Mouse (Mus musculus) regulatory T cell (primary cell): ENCODE data around the gene Sgsh.

Experiments used
- in situ Hi-C: fragments of 300-600 bp; cut with MboI, MseI; formaldehyde crosslinking; loops from one replicate; pipeline ENCODE4 v1.15.1; 2025; ENCODE audit warnings: high pct_unique_total_duplicates

Gene Sgsh

GRCm38 (mm10) chr11:119307916-119308315 is 47.4 kb downstream of the Sgsh start:
- in situ Hi-C loops, result no loop called here

DNA sequence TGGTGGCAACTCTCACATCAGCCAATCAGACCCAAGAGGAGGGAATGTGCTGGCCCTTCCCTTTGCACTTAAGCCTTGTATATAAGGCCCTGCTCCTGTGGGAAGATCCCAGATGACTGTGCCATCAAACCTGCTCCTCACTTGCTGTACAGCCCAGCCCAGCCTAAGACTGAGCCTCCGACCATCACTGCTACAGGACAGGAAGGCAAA is 47.8 kb downstream of the Sgsh start, which contains the start of gene Card14:
Card14 (plus strand) TSS at position 111 of the 210 bp plus-strand sequence.
- in situ Hi-C loops, result no loop called here

- in situ Hi-C loops, result no loop called here
Observed at GRCm38 (mm10) chr11:119306762-119307657, 48.3 kb downstream of the Sgsh start.

DNA sequence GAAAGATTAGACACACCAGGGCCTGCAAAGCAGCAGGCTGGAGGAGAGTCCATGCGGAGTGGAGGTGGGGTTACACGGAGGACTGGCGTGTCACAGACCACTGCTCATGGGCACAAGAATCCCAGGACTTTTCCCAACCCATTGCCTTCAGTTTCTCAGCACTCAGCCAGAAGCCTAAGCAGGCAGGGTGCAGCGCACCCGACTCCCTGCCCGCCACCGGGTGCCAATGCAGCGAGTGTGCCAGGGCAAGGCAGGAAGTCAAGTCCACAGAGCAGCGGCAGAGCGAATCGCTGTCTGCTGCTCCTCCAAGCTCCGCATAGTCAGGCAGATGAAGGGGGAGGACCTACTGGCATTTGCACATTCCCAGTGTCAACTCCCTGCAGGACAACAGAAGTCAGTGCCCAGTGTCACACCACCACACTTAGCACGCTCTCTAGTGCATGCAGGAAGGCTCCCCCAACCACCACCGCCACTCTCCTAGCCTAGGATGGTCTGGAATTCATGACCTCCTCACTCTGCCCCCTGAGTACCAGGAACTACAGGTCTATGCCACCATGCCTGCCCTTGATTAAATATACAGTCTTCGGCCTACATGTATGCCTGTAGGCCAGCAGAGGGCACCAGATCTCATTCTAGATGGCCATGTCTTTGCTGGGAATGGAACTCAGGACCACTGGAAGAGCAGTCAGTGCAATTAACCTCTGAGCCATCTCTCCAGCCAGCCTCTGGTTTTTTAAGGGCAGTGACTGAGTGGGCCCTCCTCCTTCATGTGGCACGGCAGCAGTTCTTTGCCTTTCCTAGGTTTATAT is 50.2 kb downstream of the Sgsh start:
- in situ Hi-C loops, result no loop called here

- in situ Hi-C loops, result no loop called here
Observed at GRCm38 (mm10) chr11:119300986-119301385, 54.4 kb downstream of the Sgsh start.

DNA sequence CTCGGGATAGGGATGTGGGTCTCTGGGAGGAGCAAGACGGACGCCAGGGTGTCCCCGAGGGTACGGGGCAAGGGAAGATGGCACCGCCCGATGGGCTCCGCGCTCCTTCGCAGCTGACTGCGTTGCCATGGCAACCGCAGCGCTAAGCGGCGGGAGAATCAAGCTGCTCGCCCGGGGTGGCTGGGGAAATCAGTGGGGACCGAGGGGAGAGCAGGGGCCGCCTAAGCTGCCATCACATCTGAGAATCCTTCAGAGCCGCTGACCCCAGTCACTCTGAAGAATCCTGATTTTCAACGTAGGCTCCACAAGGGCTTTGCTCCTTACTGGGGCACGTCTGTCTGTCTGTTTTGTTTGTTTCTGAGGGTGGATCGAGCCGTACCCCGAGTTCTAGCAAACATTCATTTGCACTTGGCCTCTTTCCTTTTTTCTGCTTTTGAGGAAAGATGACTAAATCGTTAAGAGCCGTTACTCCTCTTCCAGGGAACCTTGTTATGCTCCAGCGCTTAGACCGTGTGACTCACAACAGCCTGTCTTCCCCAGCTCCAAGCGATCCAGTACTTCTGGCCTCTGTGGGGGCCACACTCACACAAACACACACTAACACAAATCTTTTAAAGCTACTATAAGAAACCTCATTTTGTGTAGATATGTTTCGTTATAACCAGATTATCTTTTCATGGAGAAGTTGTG is 54.9 kb downstream of the Sgsh start:
- in situ Hi-C loops, result no loop called here

- in situ Hi-C loops, result loop anchor here (25.0 kb wide), 1 partner anchor 1012 kb away; the partner anchor contains the start of gene Usp36
Observed at GRCm38 (mm10) chr11:119299391-119300245, 55.7 kb downstream of the Sgsh start, which contains the start of gene Eif4a3. TSS of gene Eif4a3 (minus strand) at chr11:119300089.

GRCm38 (mm10) chr11:119298917-119299316 is 56.4 kb downstream of the Sgsh start:
- in situ Hi-C loops, result loop anchor here (25.0 kb wide), 1 partner anchor 1012 kb away; the partner anchor contains the start of gene Usp36

DNA sequence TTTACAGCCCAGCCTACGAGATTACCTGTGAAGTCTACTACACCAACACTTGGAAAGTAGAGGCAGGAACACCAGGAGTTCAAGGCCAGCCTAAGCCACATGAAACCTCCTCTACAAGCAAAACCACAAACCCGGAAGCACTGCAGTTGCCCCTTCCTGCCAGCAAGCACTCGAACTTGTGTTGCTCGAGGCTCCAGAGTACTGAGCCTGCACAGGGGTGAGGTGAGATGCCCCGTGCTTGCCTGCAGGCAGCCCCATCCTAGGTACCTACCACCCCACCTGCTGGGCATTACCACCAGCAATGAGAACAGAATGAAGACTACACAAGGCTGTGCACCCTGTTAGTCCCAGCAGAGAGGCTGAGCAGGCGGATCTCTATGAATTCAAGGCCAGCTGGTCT is 57.3 kb downstream of the Sgsh start:
- in situ Hi-C loops, result loop anchor here (25.0 kb wide), 1 partner anchor 1011 kb away; the partner anchor contains the start of gene Usp36
